Mouse (Mus musculus): ENCODE results near the gene Cltc. TPM values are rescaled to one million over a fixed set of nuclear protein-coding genes. Genes with fewer than 3 reads are reported as not detected.

Cltc gene
- polyA plus RNA-seq, 1 experiment from 2014 or later = 138 TPM

- peaks cover 65% of the 10 kb centered on the region for H3K36me3 ChIP-seq
- no peaks in the 10 kb centered on the region for H3K4me1 ChIP-seq (replicated peaks)
- no peak for DNase-seq (ENCODE audit: low spot score)
- 80% methylated on average over 10 of the region's 10 CpGs for WGBS
- no peak overlapping the region for H3K4me3 ChIP-seq
- H3K9me3 ChIP-seq = no peaks in the 10 kb centered on the region
- no peaks in the 10 kb centered on the region for H3K27me3 ChIP-seq (ENCODE audit: insufficient read depth, poor library complexity, severe bottlenecking)
- H3K27ac ChIP-seq = no peak overlapping the region
Measured at GRCm38 (mm10) chr11:86734241-86734939, 23.0 kb downstream of the Cltc start.

- no peaks in the 10 kb centered on the region for H3K9me3 ChIP-seq
- 95% methylated on average over 2 of the region's 2 CpGs for WGBS
- H3K36me3 ChIP-seq = peaks cover 88% of the 10 kb centered on the region
- no peak overlapping the region for H3K4me3 ChIP-seq
- H3K27ac ChIP-seq = no peak overlapping the region
- no peaks in the 10 kb centered on the region for H3K27me3 ChIP-seq (ENCODE audit: insufficient read depth, poor library complexity, severe bottlenecking)
- no peaks in the 10 kb centered on the region for H3K4me1 ChIP-seq (replicated peaks)
- DNase-seq (ENCODE audit: low spot score) = no peak
Measured at GRCm38 (mm10) chr11:86731443-86731842, 25.9 kb downstream of the Cltc start.

- no peaks in the 10 kb centered on the region for H3K27me3 ChIP-seq (ENCODE audit: insufficient read depth, poor library complexity, severe bottlenecking)
- DNase-seq (ENCODE audit: low spot score) = no peak
- H3K9me3 ChIP-seq = no peaks in the 10 kb centered on the region
- no peak overlapping the region for H3K4me3 ChIP-seq
- H3K27ac ChIP-seq = no peak overlapping the region
- peaks cover 95% of the 10 kb centered on the region for H3K36me3 ChIP-seq
- H3K4me1 ChIP-seq (replicated peaks) = no peaks in the 10 kb centered on the region
Measured at GRCm38 (mm10) chr11:86725607-86726006, 31.8 kb downstream of the Cltc start.

GRCm38 (mm10) chr11:86724982-86725381 lies 32.4 kb downstream of the Cltc start:
- no peak for DNase-seq (ENCODE audit: low spot score)
- H3K4me1 ChIP-seq (replicated peaks) = no peaks in the 10 kb centered on the region
- H3K36me3 ChIP-seq = peaks cover 95% of the 10 kb centered on the region
- H3K9me3 ChIP-seq = no peaks in the 10 kb centered on the region
- no peak overlapping the region for H3K27ac ChIP-seq
- WGBS = 96% methylated on average over 7 of the region's 7 CpGs
- no peak overlapping the region for H3K4me3 ChIP-seq
- no peaks in the 10 kb centered on the region for H3K27me3 ChIP-seq (ENCODE audit: insufficient read depth, poor library complexity, severe bottlenecking)

- H3K27ac ChIP-seq = no peak overlapping the region
- no peaks in the 10 kb centered on the region for H3K4me1 ChIP-seq (replicated peaks)
- DNase-seq (ENCODE audit: low spot score) = no peak
- H3K4me3 ChIP-seq = no peak overlapping the region
- no peaks in the 10 kb centered on the region for H3K27me3 ChIP-seq (ENCODE audit: insufficient read depth, poor library complexity, severe bottlenecking)
- 90% methylated on average over 3 of the region's 3 CpGs for WGBS
- no peaks in the 10 kb centered on the region for H3K9me3 ChIP-seq
- peaks cover 96% of the 10 kb centered on the region for H3K36me3 ChIP-seq
Measured at GRCm38 (mm10) chr11:86724004-86724403, 33.4 kb downstream of the Cltc start.

DNA sequence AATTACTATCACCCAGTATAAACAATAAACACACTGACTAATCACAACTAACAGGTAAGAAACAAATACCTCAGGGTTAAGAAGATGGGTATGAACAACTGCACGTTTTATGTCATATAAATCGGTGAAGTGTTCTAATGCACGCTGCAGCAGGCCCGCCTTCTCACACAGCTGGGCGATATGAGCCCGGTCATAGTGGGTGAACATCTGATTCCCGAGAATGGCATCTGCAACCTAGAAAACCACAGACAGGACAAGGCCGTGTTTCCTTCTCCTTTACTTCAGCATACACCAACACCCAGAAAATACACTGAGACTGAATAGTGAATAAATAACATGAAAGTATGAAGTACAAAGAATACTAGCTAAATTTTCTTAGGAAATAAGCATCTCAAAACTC lies 38.0 kb downstream of the Cltc start:
- Histone ChIP-seq H3K9me3 (no peaks in the 10 kb centered on the region), H3K27me3 (ENCODE audit: insufficient read depth, poor library complexity, severe bottlenecking) (no peaks in the 10 kb centered on the region), H3K27ac (no peak overlapping the region), H3K36me3 (peaks cover 93% of the 10 kb centered on the region), H3K4me1 (replicated peaks) (no peaks in the 10 kb centered on the region), H3K4me3 (no peak overlapping the region)
- DNase-seq (ENCODE audit: low spot score) = no peak
- 94% methylated on average over 8 of the region's 8 CpGs for WGBS

GRCm38 (mm10) chr11:86718369-86718768 lies 39.0 kb downstream of the Cltc start:
- Histone ChIP-seq H3K27me3 (ENCODE audit: insufficient read depth, poor library complexity, severe bottlenecking) (no peaks in the 10 kb centered on the region), H3K27ac (no peak overlapping the region), H3K9me3 (no peaks in the 10 kb centered on the region), H3K4me1 (replicated peaks) (no peaks in the 10 kb centered on the region), H3K36me3 (peaks cover 93% of the 10 kb centered on the region), H3K4me3 (no peak overlapping the region)
- 94% methylated on average over 3 of the region's 3 CpGs for WGBS
- no peak for DNase-seq (ENCODE audit: low spot score)

DNA sequence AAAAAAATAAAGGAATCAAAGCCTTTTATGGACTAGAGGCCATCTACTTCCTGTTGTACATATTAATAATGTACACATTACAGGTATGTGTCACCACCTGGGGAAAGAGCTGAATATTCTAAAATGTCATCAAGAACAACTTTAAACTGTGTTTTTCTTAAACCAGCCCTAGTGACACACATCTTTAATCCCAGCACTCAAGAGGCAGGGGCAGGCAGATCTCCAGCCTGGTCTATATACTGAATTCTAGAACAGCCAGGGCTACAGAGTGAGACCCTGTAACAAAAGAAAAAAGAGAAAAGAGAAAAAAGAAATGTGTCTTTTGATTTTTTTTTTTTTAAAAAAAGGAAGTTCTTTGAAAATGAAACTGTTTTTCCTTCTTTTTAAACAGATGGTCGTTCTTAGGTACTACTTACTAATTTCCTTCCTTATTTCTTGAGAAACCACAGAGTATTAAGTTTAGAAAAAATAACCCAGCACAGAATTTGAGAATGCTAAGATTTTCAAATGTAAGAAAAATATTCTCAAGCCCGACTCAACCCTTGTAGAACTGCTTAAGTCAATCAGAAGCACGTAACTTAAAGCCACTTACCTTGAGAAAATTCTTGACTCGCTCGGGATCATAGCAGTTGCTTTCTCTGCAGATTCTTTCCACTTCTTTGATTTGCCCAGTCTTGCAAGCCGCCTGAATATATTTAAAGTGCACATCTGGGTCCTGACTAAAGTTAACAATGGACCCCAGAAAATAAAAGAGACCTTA lies 39.9 kb downstream of the Cltc start:
- 92% methylated on average over 6 of the region's 6 CpGs for WGBS
- Histone ChIP-seq H3K27ac (no peak overlapping the region), H3K4me3 (no peak overlapping the region), H3K36me3 (peaks cover 94% of the 10 kb centered on the region), H3K4me1 (replicated peaks) (no peaks in the 10 kb centered on the region), H3K9me3 (no peaks in the 10 kb centered on the region), H3K27me3 (ENCODE audit: insufficient read depth, poor library complexity, severe bottlenecking) (no peaks in the 10 kb centered on the region)
- DNase-seq (ENCODE audit: low spot score) = no peak

- Histone ChIP-seq H3K36me3 (peaks cover 96% of the 10 kb centered on the region), H3K27ac (no peak overlapping the region)
Measured at GRCm38 (mm10) chr11:86714606-86715005, 42.8 kb downstream of the Cltc start.

DNA sequence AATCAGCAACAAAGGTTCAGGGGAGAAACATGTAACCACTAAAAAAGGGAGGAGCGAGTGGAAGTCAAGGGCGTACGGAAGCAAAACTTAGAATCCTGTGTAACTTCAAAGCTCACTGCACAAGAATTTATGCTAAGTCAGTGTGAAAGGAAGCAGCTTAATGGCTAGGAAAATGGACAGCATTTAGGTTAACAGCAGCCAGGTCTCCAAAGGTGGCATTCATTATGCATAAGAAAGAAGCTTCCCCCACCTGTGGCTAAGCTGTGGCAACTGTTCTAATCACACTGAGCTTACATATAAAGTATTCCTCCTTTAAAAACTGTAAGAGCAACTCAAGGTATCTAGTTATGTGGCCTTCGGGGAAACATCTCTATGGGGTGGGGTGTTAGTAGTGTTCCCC lies 56.2 kb downstream of the Cltc start:
- DNase-seq (ENCODE audit: low spot score) = no peak
- no peaks in the 10 kb centered on the region for H3K4me1 ChIP-seq (replicated peaks)

More at GRCm38 (mm10) chr11:86714606-86715005, 42.8 kb downstream of the Cltc start:
- no peaks in the 10 kb centered on the region for H3K27me3 ChIP-seq (ENCODE audit: insufficient read depth, poor library complexity, severe bottlenecking)
- no peak overlapping the region for H3K4me3 ChIP-seq
- H3K9me3 ChIP-seq = no peaks in the 10 kb centered on the region
- no peaks in the 10 kb centered on the region for H3K4me1 ChIP-seq (replicated peaks)
- DNase-seq (ENCODE audit: low spot score) = no peak

GRCm38 (mm10) chr11:86695461-86695860 lies 61.9 kb downstream of the Cltc start:
- Histone ChIP-seq H3K27ac (no peak overlapping the region), H3K27me3 (ENCODE audit: insufficient read depth, poor library complexity, severe bottlenecking) (no peaks in the 10 kb centered on the region), H3K4me3 (no peak overlapping the region), H3K9me3 (no peaks in the 10 kb centered on the region), H3K4me1 (replicated peaks) (no peaks in the 10 kb centered on the region), H3K36me3 (peaks cover 99% of the 10 kb centered on the region)
- no peak for DNase-seq (ENCODE audit: low spot score)
- WGBS = 85% methylated on average over 4 of the region's 4 CpGs

More for the DNA sequence above, 56.2 kb downstream of the Cltc start:
- Histone ChIP-seq H3K27ac (no peak overlapping the region), H3K27me3 (ENCODE audit: insufficient read depth, poor library complexity, severe bottlenecking) (no peaks in the 10 kb centered on the region), H3K4me3 (no peak overlapping the region), H3K9me3 (no peaks in the 10 kb centered on the region), H3K36me3 (peaks cover 97% of the 10 kb centered on the region)
- WGBS = 97% methylated on average over 4 of the region's 4 CpGs

- 94% methylated on average over 2 of the region's 2 CpGs for WGBS
- no peak for DNase-seq (ENCODE audit: low spot score)
- Histone ChIP-seq H3K4me1 (replicated peaks) (no peaks in the 10 kb centered on the region), H3K27me3 (ENCODE audit: insufficient read depth, poor library complexity, severe bottlenecking) (no peaks in the 10 kb centered on the region), H3K9me3 (no peaks in the 10 kb centered on the region), H3K4me3 (no peak overlapping the region), H3K27ac (no peak overlapping the region), H3K36me3 (peaks cover 96% of the 10 kb centered on the region)
Measured at GRCm38 (mm10) chr11:86692546-86692945, 64.8 kb downstream of the Cltc start.

DNA sequence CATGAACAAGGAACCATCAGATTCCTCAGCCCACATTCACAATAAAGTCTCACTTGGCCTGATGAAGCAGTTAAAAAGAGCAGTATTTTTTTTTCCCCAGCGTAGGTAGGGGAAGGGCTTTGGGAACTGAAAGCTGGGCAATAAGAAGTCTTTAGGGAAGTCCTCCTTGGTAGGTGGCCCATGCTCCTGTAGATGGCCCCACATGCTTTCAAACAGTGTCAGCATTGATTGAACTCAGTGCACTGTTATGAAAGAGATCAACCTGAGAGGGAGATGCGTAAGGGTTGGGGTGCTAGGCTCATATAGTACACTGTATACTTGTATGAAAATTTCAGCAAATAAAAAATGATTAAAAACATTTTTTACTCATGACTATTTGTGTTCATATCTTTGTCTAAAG lies 65.4 kb downstream of the Cltc start:
- 90% methylated on average over 2 of the region's 2 CpGs for WGBS
- no peak overlapping the region for H3K27ac ChIP-seq
- H3K36me3 ChIP-seq = peaks cover 96% of the 10 kb centered on the region
- H3K4me3 ChIP-seq = no peak overlapping the region
- H3K27me3 ChIP-seq (ENCODE audit: insufficient read depth, poor library complexity, severe bottlenecking) = no peaks in the 10 kb centered on the region
- no peaks in the 10 kb centered on the region for H3K9me3 ChIP-seq
- no peaks in the 10 kb centered on the region for H3K4me1 ChIP-seq (replicated peaks)
- no peak for DNase-seq (ENCODE audit: low spot score)

Data from hindbrain, embryonic 10.5 days (tissue).